Mouse (Mus musculus): ENCODE measurements at regions not wholly inside any gene's neighbourhood (a gene's known extent, or its start where the extent isn't known, plus 50 kb on each side); places are given as distances from the start of the nearest gene placed in this dataset.
"Not testable (repeated sequence)": the region's sequence is repeated elsewhere in the genome, so short reads cannot be mapped to it uniquely, and the experiment has no call there.

- WGBS: 91% methylated on average over 2 of the region's 2 CpGs
- TF ChIP-seq CTCF (IDR thresholded peaks at IDR 0.05; ENCODE audit: insufficient read depth, low read length) (no peak), POLR2A (IDR thresholded peaks at IDR 0.05; ENCODE audit: borderline replicate concordance, extremely low read depth, low read depth, low read length) (no peak)
Observed at GRCm38 (mm10) chr13:97481259-97481658, 240.4 kb downstream of the Enc1 start.

GRCm38 (mm10) chr13:97479066-97479586 is 238.2 kb downstream of the Enc1 start:
- DNase-seq: no peak
- no peaks in the 10 kb centered on the region for H3K4me1 ChIP-seq (ENCODE audit: control insufficient read depth, insufficient read depth, low read length)
- whole genome bisulfite sequencing: 79% methylated on average over 10 of the region's 10 CpGs
- H3K4me3 ChIP-seq (replicated peaks; ENCODE audit: extremely low read depth, low read depth, low read length): no peak overlapping the region
- no peak for TF ChIP-seq POLR2A (IDR thresholded peaks at IDR 0.05; ENCODE audit: borderline replicate concordance, extremely low read depth, low read depth, low read length)
- no peak for TF ChIP-seq CTCF (IDR thresholded peaks at IDR 0.05; ENCODE audit: insufficient read depth, low read length)

More at GRCm38 (mm10) chr13:97481259-97481658, 240.4 kb downstream of the Enc1 start:
- Histone ChIP-seq H3K4me1 (ENCODE audit: control insufficient read depth, insufficient read depth, low read length) (no peaks in the 10 kb centered on the region), H3K4me3 (replicated peaks; ENCODE audit: extremely low read depth, low read depth, low read length) (no peak overlapping the region)
- DNase-seq: no peak

DNA sequence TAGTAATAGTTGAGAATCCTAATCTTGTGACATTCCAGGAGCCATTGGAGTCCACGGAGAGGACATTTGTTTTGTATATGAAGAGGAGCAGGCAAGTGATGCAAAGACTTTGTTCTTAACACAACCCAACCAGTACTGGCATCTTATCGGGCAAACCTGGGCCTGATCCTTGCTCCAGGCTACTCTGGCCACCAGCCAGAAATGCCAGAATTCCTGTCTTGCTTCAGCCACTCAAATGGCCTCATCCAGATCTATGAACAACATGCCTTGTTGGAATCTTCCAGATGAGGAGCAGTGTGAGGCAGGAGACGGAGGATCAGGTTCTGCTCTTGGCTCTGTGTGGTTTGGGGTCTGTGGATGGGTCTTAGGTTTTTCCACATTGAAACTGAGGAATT is 233.1 kb downstream of the Enc1 start:
- no peak for TF ChIP-seq CTCF (IDR thresholded peaks at IDR 0.05; ENCODE audit: insufficient read depth, low read length)
- no peak for TF ChIP-seq POLR2A (IDR thresholded peaks at IDR 0.05; ENCODE audit: borderline replicate concordance, extremely low read depth, low read depth, low read length)
- no peak for DNase-seq
- no peaks in the 10 kb centered on the region for H3K4me1 ChIP-seq (ENCODE audit: control insufficient read depth, insufficient read depth, low read length)
- WGBS: 86% methylated on average over 3 of the region's 3 CpGs
- H3K4me3 ChIP-seq (replicated peaks; ENCODE audit: extremely low read depth, low read depth, low read length): no peak overlapping the region

DNA sequence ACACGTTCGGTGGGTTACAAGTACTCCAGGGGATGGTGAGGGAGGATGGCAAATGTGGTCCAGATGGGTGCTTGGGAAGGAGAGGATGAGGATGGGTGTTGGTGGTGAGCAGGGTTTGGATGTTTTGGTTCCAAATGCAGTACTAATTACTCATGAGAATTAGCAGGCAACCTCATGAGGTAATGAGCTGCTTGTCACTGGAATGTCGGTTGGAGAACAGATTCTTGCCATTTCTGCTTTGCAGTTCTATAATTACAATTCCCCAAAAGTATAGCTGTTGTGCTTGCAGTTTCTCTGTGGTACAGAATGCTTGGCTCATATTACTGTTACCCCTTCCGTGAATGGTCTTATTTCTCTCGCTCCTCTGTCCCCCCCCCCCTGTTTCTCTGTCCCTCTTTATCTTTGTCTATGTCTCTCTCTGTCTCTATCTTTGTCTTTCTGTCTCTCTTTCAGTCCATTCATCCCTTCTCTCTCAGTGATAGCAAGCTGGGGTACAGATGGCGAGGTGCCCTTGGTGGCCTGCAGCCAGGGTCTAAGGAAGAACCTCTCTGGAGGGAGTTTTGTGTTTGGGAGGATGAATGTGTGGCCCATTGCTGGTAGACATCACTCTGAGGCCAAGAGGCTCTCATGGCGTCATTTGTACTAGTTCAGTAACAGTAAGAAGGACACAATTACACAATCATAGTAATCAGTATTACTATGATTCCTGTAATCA is 232.5 kb downstream of the Enc1 start:
- Histone ChIP-seq H3K4me3 (replicated peaks; ENCODE audit: extremely low read depth, low read depth, low read length) (no peak overlapping the region), H3K4me1 (ENCODE audit: control insufficient read depth, insufficient read depth, low read length) (no peaks in the 10 kb centered on the region)
- DNase-seq: no peak
- TF ChIP-seq CTCF (IDR thresholded peaks at IDR 0.05; ENCODE audit: insufficient read depth, low read length) (no peak), POLR2A (IDR thresholded peaks at IDR 0.05; ENCODE audit: borderline replicate concordance, extremely low read depth, low read depth, low read length) (no peak)
- WGBS: 94% methylated on average over 7 of the region's 7 CpGs

- Histone ChIP-seq H3K4me3 (replicated peaks; ENCODE audit: extremely low read depth, low read depth, low read length) (no peak overlapping the region), H3K4me1 (ENCODE audit: control insufficient read depth, insufficient read depth, low read length) (no peaks in the 10 kb centered on the region)
- DNase-seq: no peak
- TF ChIP-seq CTCF (IDR thresholded peaks at IDR 0.05; ENCODE audit: insufficient read depth, low read length) (no peak), POLR2A (IDR thresholded peaks at IDR 0.05; ENCODE audit: borderline replicate concordance, extremely low read depth, low read depth, low read length) (no peak)
- 55% methylated on average over 10 of the region's 10 CpGs for WGBS
Observed at GRCm38 (mm10) chr13:97469999-97470398, 229.1 kb downstream of the Enc1 start.

DNA sequence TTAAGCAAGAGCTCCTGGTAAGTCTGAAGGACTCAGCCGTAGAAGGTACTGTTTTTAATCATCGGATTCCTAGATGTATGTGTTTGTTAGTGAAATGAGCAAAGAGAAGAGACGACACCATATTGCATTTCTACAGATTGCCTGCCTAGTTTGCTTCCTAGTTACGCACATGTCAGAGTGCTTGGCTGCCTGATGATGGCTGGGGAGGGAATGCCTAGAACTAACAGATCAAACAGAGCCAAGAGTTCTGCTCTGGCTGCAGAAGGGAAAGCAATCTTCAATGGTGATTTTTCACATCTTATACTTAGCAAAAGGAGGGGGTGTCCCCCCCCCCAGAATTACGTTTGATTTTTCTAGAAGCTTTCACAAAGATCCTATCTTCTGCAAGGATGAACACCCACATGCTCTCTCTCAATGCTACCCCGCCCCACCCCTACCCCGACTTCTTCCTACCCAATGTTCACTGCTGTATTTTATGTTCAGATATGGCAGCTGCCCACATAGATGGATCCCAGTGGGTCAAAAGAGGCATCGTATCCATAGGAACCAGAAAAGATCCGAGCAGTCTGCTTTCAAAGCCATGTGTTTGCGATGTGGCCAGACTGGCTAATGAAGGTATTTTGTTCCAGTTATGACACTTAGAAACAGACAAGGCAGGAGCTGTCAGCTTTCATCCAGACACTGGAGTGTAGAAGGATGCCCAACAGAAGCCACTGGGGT is 228.1 kb downstream of the Enc1 start:
- H3K4me3 ChIP-seq (replicated peaks; ENCODE audit: extremely low read depth, low read depth, low read length): no peak overlapping the region
- no peak for TF ChIP-seq CTCF (IDR thresholded peaks at IDR 0.05; ENCODE audit: insufficient read depth, low read length)
- TF ChIP-seq POLR2A (IDR thresholded peaks at IDR 0.05; ENCODE audit: borderline replicate concordance, extremely low read depth, low read depth, low read length): no peak

GRCm38 (mm10) chr13:97466585-97466984 is 225.7 kb downstream of the Enc1 start:
- not testable (repeated sequence) for H3K4me3 ChIP-seq (replicated peaks; ENCODE audit: extremely low read depth, low read depth, low read length); DNase-seq; H3K4me1 ChIP-seq (ENCODE audit: control insufficient read depth, insufficient read depth, low read length)
- WGBS: 68% methylated on average over 1 of the region's 1 CpGs

More for the DNA sequence above, 228.1 kb downstream of the Enc1 start:
- no peak for DNase-seq
- no peaks in the 10 kb centered on the region for H3K4me1 ChIP-seq (ENCODE audit: control insufficient read depth, insufficient read depth, low read length)
- WGBS: 85% methylated on average over 10 of the region's 10 CpGs

DNA sequence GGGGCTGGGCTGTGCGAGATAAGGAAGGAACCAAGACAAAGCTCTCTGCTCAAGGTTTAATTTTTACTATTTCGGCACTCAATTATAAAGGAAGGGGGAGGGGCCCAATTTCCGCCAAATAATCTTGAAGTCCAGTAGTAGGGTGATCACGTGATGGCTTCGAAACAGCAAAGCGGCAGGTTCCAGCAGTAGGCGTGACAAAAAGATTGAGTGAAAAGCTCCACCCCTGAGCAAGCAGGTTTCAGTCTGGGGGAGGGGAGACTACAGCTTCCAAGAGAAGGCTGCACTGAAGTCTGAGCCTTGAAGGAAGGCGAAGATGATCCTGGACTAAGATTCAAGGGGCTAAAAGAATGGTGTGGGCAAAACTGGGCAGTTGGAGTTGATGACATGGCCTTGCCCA is 222.9 kb downstream of the Enc1 start:
- Histone ChIP-seq H3K4me3 (replicated peaks; ENCODE audit: extremely low read depth, low read depth, low read length) (no peak overlapping the region), H3K4me1 (ENCODE audit: control insufficient read depth, insufficient read depth, low read length) (peaks cover 3% of the 10 kb centered on the region)
- WGBS: 87% methylated on average over 8 of the region's 8 CpGs
- no peak for DNase-seq
- TF ChIP-seq CTCF (IDR thresholded peaks at IDR 0.05; ENCODE audit: insufficient read depth, low read length) (no peak), POLR2A (IDR thresholded peaks at IDR 0.05; ENCODE audit: borderline replicate concordance, extremely low read depth, low read depth, low read length) (no peak)

GRCm38 (mm10) chr13:97462884-97463235 is 222.0 kb downstream of the Enc1 start:
- no peak overlapping the region for H3K4me3 ChIP-seq (replicated peaks; ENCODE audit: extremely low read depth, low read depth, low read length)
- 58% methylated on average over 2 of the region's 2 CpGs for WGBS
- peaks cover 3% of the 10 kb centered on the region for H3K4me1 ChIP-seq (ENCODE audit: control insufficient read depth, insufficient read depth, low read length)
- TF ChIP-seq POLR2A (IDR thresholded peaks at IDR 0.05; ENCODE audit: borderline replicate concordance, extremely low read depth, low read depth, low read length) (no peak), CTCF (IDR thresholded peaks at IDR 0.05; ENCODE audit: insufficient read depth, low read length) (no peak)
- DNase-seq: no peak

All from lung, adult 2 months (tissue).